Comparison of ENCODE assay signal across 10 mouse cellular contexts in the genomic region with DNA sequence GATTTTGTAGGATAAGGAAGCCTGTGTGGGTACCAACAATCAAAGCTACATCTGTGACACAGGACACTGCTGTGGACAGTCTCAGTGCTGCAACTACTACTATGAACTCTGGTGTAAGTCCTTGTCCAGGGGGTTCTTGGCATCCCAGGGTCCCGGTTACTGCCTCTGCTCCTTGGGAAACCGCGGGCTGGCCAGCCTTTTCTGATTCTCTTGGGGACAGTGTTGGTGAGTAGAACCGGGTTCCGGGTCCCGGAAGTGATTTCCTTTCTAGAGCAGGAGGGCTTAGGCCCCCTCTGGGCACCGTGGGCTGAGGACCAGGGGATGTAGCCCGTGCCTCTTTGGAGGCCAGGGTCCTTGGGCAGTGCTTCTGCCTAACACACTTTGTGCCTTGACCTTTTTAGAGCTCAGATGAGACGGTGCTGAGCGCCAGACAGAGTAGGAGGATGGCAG. TPM values are rescaled to one million over a fixed set of nuclear protein-coding genes. Genes with fewer than 3 reads are reported as not detected.
DNase-seq lines count a peak whose midpoint lies in the region; ATAC-seq and TF ChIP-seq lines count a peak whose summit lies in the region.
"Had no signal": no experiment of that assay in that cellular context is flagged by ENCODE, and none has a peak within 500 bp of the region (broad histone marks: within the 10 kb centered on the region; RNA-seq: fewer than 3 reads in every experiment).

No protein-coding gene starts in this region.

- no peak overlapping the region for H3K9ac ChIP-seq in intestine, postnatal 0 days (ENCODE audit: low read depth, low read length)
- H3K9ac ChIP-seq in neural tube, embryonic 14.5 days (replicated peaks; ENCODE audit: low read depth, low read length) = no peak overlapping the region
- H3K9ac ChIP-seq: liver, embryonic 14.5 days had no signal

- intact Hi-C loops in left cerebral cortex, adult 2 months (cut with DNase I) = loop anchor here (5.0 kb wide), 1 partner anchor 42 kb away; no protein-coding TSS in a partner anchor
- intact Hi-C loops in left cerebral cortex, postnatal 25 days (cut with DNase I) = no loop called here

- DNase-seq in adrenal gland, adult (ENCODE audit: inconsistent age in 2 of 2, low spot score in 1 of 2) = peak; percentile 50 to 77
- no peak for DNase-seq in adrenal gland, postnatal 25 days
- no peak for DNase-seq in left cerebral cortex, adult 2 months (ENCODE audit: extremely low spot score in 1 of 2, low spot score in 2 of 2)
- no peak for DNase-seq in left cerebral cortex, postnatal 25 days (ENCODE audit: low spot score in 2 of 2)
- no peak for DNase-seq in left cerebral cortex, adult 8-10 months (ENCODE audit: low spot score in 2 of 2)
- DNase-seq: cerebellum, adult 9-10 months had no signal

- no peak for ATAC-seq in intestine, postnatal 0 days
- no peak for ATAC-seq in neural tube, embryonic 14.5 days (ENCODE audit: low read depth)
- no peak for ATAC-seq in monocyte, adult 5-6 weeks (replicated peaks; ENCODE audit: insufficient number of reproducible peaks, low FRiP score, low TSS enrichment, poor library complexity, severe bottlenecking)

- no peak overlapping the region for H3K4me3 ChIP-seq in left cerebral cortex, adult 2 months
- no peak overlapping the region for H3K4me3 ChIP-seq in intestine, postnatal 0 days (ENCODE audit: low read depth, low read length)
- no peak overlapping the region for H3K4me3 ChIP-seq in neural tube, embryonic 14.5 days (ENCODE audit: low read depth, low read length)

- no peaks in the 10 kb centered on the region for H3K9me3 ChIP-seq in intestine, postnatal 0 days (ENCODE audit: control insufficient read depth)
- no peaks in the 10 kb centered on the region for H3K9me3 ChIP-seq in neural tube, embryonic 14.5 days (ENCODE audit: control insufficient read depth, low read length)

- H3K27ac ChIP-seq in left cerebral cortex, adult 2 months = peak overlapping the region; percentile 70
- H3K27ac ChIP-seq in intestine, postnatal 0 days (ENCODE audit: low read depth, low read length) = 0 out of 2 replicates have a peak overlapping the region, but pooled peaks have one; percentile 11
- peak overlapping the region; percentile 35; the same call in 1 of the 2 replicates for H3K27ac ChIP-seq in neural tube, embryonic 14.5 days (ENCODE audit: low read depth, low read length)
- H3K27ac ChIP-seq: liver, embryonic 14.5 days had no signal

- H3K4me1 ChIP-seq in intestine, postnatal 0 days (replicated peaks; ENCODE audit: control insufficient read depth, insufficient read depth, low read length) = peaks cover 14% of the 10 kb centered on the region
- H3K4me1 ChIP-seq in neural tube, embryonic 14.5 days (ENCODE audit: control insufficient read depth, insufficient read depth, low read length) = peaks cover 29% of the 10 kb centered on the region

- TF ChIP-seq CTCF in left cerebral cortex, adult 2 months (IDR thresholded peaks at IDR 0.05) = no peak
- no peak for TF ChIP-seq CTCF in intestine, postnatal 0 days (IDR thresholded peaks at IDR 0.05; ENCODE audit: low read depth)

- WGBS in intestine, postnatal 0 days = 79% methylated on average over 10 of the region's 10 CpGs
- 81% methylated on average over 10 of the region's 10 CpGs for WGBS in neural tube, embryonic 14.5 days

- peaks cover 38% of the 10 kb centered on the region for H3K36me3 ChIP-seq in intestine, postnatal 0 days (ENCODE audit: control insufficient read depth, insufficient read depth)
- H3K36me3 ChIP-seq in neural tube, embryonic 14.5 days (ENCODE audit: control insufficient read depth, insufficient read depth, low read length) = no peaks in the 10 kb centered on the region

- no peak overlapping the region for H3K4me2 ChIP-seq in intestine, postnatal 0 days (replicated peaks; ENCODE audit: low read depth)
- H3K4me2 ChIP-seq in neural tube, embryonic 14.5 days (ENCODE audit: low read depth, low read length) = no peak overlapping the region

- H3K27me3 ChIP-seq in intestine, postnatal 0 days (replicated peaks; ENCODE audit: control insufficient read depth, insufficient read depth, low read length) = no peaks in the 10 kb centered on the region
- no peaks in the 10 kb centered on the region for H3K27me3 ChIP-seq in neural tube, embryonic 14.5 days (ENCODE audit: control insufficient read depth, insufficient read depth, low read length)

RNA-seq across cellular contexts. Expression of a gene that starts 28.6 kb away (rescaled TPM):
- total RNA-seq in adrenal gland, postnatal 25 days (2021) = 1.2 and 1.9 TPM in 2 replicates
- not detected for total RNA-seq in left cerebral cortex, adult 2 months (2021)
- not detected for total RNA-seq in left cerebral cortex, postnatal 25 days (2021)
- polyA plus RNA-seq in intestine, postnatal 0 days (2015; fragmentation: Nextera tagmentation; extraction: Ambion mirVana) = not detected in 2 replicates
- 0.35 TPM in 1 of 2 replicates, not detected in the other for polyA plus RNA-seq in neural tube, embryonic 14.5 days (2014; fragmentation: Nextera tagmentation; extraction: Ambion mirVana)
- not detected for total RNA-seq in left cerebral cortex, adult 8-10 months (2022)
- 1.6 to 6.0 TPM (median 3.4 TPM) in 3 replicates for total RNA-seq in monocyte, adult 5-6 weeks (2017)

RNA-seq across cellular contexts. Expression of a gene that starts 45.3 kb away (rescaled TPM):
- total RNA-seq in adrenal gland, postnatal 25 days (2021) = 14.4 and 18.0 TPM in 2 replicates
- total RNA-seq in left cerebral cortex, adult 2 months (2021) = 10 to 100 TPM; 22.0 to 22.3 TPM
- 10 to 100 TPM; 22.5 to 25.6 TPM for total RNA-seq in left cerebral cortex, postnatal 25 days (2021)
- polyA plus RNA-seq in intestine, postnatal 0 days (2015; fragmentation: Nextera tagmentation; extraction: Ambion mirVana) = 13.5 and 14.4 TPM in 2 replicates
- 27.2 and 28.2 TPM in 2 replicates for polyA plus RNA-seq in neural tube, embryonic 14.5 days (2014; fragmentation: Nextera tagmentation; extraction: Ambion mirVana)
- total RNA-seq in left cerebral cortex, adult 8-10 months (2022) = 10 to 100 TPM; 20.6 to 25.2 (median 23.0) TPM
- total RNA-seq in monocyte, adult 5-6 weeks (2017) = 10.0 to 20.7 TPM (median 12.4 TPM) in 3 replicates

RNA-seq across cellular contexts. Expression of a gene that starts 45.5 kb away (rescaled TPM):
- 154 and 189 TPM in 2 replicates for total RNA-seq in adrenal gland, postnatal 25 days (2021)
- 10 to 100 TPM; 36.8 to 42.6 TPM for total RNA-seq in left cerebral cortex, adult 2 months (2021)
- 10 to 100 TPM; 34.2 to 40.8 TPM for total RNA-seq in left cerebral cortex, postnatal 25 days (2021)
- 33.1 and 35.2 TPM in 2 replicates for polyA plus RNA-seq in intestine, postnatal 0 days (2015; fragmentation: Nextera tagmentation; extraction: Ambion mirVana)
- polyA plus RNA-seq in neural tube, embryonic 14.5 days (2014; fragmentation: Nextera tagmentation; extraction: Ambion mirVana) = 28.2 and 35.2 TPM in 2 replicates
- 10 to 100 TPM; 32.7 to 41.5 (median 38.5) TPM for total RNA-seq in left cerebral cortex, adult 8-10 months (2022)
- total RNA-seq in monocyte, adult 5-6 weeks (2017) = 45.5 to 72.9 TPM (median 56.5 TPM) in 3 replicates

Comparison
In these comparisons a context has a peak if more than half of its experiments do, and no peak if none do; other contexts are left out.
1. DNase-seq: peak in adrenal gland, adult (2 of 2); none in adrenal gland, postnatal 25 days (single experiment), left cerebral cortex, adult 2 months (0 of 2), left cerebral cortex, postnatal 25 days (0 of 2) and left cerebral cortex, adult 8-10 months (0 of 2).
2. H3K27ac ChIP-seq: peak in every context shown above with its lines; median percentile 70 in left cerebral cortex, adult 2 months; 35 in neural tube, embryonic 14.5 days; 11 in intestine, postnatal 0 days.